Mouse (Mus musculus): ENCODE measurements around the gene Mrtfa.

DNA sequence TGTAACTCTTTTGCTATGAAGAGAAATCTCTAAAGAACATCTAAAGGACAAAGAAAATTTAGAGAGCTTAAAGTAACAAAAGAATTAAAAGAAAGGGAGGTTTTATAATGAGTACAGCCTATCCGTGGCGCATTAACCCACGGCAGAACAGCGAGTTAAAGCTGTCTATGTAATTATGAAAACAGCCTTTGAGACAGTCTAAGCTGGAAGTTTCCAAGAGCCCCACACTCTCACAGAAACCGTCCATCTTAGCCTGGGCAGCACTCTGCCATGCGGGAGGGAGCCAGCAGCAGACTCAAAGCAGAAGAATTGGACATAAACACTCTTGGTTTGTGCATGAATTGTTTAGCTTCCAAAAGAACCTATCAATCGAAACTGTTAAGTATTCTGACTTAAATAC lies 103.0 kb downstream of the Mrtfa start:
- TF ChIP-seq CTCF (IDR thresholded peaks at IDR 0.05; ENCODE audit: low read depth, low read length) (no peak), EP300 (IDR thresholded peaks at IDR 0.05; ENCODE audit: insufficient read depth, low read depth, low read length) (no peak), POLR2A (IDR thresholded peaks at IDR 0.05; ENCODE audit: insufficient read depth, low read length) (no peak)

Measured in ES-Bruce4 (cell line).